Mouse (Mus musculus) ES-CJ7 (cell line): Measurements from ENCODE around the gene Gpc6.

Source experiments
- DNase-seq: peaks from one replicate; pipeline ENCODE4 v3.0.0; 2011; ENCODE audit warnings: low read depth, low spot score

The Gpc6 gene

DNA sequence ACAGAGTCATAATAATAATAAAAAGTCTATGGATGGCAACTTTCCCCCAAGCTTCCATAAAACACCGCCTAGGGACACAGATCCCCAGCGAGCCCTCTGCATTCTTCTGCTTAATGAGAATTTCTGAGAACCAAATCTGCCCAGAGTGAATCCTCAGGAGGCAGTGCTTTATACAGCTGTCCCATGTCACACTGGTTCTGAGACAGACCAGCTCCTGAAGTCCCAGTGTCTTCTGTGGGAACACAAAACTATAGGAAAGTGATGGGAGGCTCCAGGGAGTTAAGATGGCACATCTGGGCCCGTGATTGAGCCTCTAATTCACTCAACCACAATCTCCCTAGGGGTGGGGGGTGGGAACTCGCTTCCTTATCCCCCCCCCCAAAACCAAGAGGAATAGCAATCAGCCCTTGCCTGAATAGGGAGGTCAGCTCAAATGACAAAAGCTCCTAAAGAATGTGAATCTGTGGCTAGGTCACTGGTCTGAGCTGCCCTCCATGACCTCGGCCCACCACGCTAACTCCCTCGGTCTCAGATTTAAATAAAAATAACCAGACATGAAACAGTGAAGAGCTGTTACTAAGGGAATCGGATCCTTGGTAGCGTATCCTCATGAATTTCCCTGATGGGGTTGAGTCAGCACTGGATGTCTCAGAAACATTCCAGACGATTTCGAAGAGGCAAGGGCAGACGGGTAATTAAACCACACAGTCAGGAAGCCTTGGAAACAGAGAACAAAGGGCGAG is 1005.2 kb downstream of the Gpc6 start:
- DNase-seq = peak; percentile 42

GRCm38 (mm10) chr14:117930848-117931816 is 1006.0 kb downstream of the Gpc6 start:
- DNase-seq = no peak

- DNase-seq = peak; percentile 35
Observed at GRCm38 (mm10) chr14:117932163-117932851, 1007.2 kb downstream of the Gpc6 start.

DNA sequence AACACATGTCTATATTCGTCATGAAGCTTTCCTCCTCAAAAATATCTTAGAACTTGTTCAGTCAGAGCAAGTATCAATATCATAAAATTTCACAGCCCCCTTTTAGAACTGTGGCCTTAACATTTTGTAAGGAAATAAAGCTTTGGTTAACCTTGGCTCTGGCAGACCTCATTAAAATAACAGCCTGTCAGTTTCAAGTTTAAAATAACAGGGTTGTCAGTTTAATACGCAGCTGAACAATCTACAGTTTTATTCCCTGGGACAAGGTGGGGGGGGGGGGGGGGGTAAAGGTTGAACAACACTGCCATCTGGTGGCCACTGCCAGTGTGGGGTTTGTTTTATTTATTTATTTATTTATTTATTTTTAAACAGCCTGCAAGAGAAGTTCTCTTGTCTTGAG is 1013.4 kb downstream of the Gpc6 start:
- DNase-seq = no peak

GRCm38 (mm10) chr14:117939471-117939870 is 1014.4 kb downstream of the Gpc6 start:
- no peak for DNase-seq

GRCm38 (mm10) chr14:117945920-117946503 is 1020.9 kb downstream of the Gpc6 start:
- no peak for DNase-seq

DNA sequence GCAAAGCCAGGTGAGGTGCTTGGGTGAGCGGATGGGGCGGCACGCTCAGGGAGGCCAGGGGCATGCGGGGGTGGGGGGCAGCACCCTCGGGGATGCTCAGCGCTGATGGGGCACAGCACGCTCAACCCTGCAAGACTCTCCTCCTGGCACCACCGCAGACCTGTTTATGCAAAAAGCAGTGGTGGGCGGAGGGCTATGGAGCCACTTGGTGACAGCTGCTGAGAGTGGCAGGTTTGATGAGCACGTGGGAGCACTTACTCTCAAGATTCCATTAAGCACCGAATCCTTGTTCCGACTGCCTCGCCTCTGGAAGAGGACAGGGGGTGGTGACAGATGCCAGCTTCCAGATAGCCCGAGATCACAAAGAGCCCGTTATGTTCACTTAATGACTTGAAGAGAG is 1026.2 kb downstream of the Gpc6 start:
- no peak for DNase-seq

DNA sequence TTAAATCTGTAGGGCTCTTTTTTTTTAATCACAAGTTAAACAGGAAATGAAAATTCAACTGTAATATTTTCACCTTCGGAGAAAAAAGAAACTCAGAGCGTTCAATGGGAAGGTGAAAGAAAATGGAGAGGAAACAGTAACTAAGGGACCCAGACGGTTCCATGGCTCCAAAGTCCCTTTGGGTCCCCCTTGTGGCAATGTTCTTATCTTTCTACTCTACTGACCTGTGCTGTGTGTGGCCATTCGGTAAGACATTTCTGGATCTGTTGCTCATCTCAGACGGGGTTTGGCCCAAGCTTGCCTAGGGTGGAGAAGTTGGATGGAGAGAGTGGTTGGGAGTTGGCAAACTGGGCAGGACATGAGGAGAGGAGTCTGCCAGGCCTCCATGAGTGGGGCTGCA is 1026.6 kb downstream of the Gpc6 start:
- peak; percentile 24 for DNase-seq

DNA sequence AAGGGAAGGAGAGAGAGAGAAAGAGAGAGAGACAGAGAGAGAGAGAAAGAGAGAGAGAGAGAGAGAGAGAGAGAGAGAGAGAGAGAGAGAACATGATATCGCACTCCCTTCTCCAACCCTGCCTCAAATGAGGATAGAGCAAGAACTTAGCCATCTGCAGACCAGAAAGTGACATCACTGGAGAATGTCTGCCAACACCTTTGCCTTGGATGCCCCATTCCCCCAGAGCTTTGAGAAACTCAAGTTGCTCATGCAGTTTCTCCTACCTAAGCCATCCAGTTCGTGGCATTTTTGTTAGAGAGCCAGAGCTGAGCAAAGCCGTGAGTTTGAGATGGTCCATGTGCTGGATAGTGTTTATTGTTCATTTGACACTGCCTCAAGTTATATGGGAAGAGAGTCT is 1030.9 kb downstream of the Gpc6 start:
- DNase-seq = no peak

GRCm38 (mm10) chr14:117958389-117958788 is 1033.3 kb downstream of the Gpc6 start:
- no peak for DNase-seq

- DNase-seq = no peak
Observed at GRCm38 (mm10) chr14:117961267-117961666, 1036.2 kb downstream of the Gpc6 start.

- DNase-seq = no peak
Observed at GRCm38 (mm10) chr14:117961844-117962243, 1036.7 kb downstream of the Gpc6 start.

DNA sequence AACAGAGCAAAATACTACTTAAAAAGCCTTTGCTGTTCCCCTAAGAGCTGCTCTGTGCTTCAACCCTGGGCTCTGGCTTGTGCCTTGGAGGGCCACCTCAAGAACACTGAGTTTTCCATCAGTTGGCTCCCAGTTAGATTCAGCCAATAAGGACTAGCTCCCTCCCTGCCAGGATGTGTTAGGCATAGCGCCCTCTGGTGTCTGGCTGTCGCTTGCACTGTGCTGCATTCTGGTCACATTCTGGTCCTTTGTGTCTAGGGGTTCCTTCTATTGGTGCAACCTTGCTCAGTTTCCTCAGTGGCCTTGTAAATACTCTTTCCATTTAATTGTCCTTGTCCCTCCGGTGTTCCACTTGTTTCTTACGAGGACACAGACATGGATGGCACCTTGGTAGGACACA is 1037.3 kb downstream of the Gpc6 start:
- DNase-seq = peak; percentile 38

DNA sequence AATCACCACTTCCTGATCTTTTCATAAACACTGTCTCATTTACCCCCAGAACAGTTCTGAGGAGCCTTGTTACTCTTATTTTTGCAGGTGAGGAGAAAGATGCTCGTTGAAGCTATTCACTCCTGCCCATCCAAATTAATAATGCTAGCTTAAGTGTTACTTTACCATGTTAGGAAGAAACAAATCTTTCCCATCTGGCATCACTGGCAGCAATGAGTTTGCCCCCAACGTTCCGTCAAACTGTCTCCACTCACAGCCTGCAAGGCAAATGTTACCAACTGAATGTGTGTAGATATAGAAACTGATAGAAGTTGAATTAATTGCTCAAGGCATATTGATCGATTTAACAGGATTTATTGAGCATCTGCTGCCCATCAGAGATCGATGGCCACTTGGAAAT is 1047.5 kb downstream of the Gpc6 start:
- DNase-seq = no peak

GRCm38 (mm10) chr14:117981532-117981931 is 1056.4 kb downstream of the Gpc6 start:
- no peak for DNase-seq

DNA sequence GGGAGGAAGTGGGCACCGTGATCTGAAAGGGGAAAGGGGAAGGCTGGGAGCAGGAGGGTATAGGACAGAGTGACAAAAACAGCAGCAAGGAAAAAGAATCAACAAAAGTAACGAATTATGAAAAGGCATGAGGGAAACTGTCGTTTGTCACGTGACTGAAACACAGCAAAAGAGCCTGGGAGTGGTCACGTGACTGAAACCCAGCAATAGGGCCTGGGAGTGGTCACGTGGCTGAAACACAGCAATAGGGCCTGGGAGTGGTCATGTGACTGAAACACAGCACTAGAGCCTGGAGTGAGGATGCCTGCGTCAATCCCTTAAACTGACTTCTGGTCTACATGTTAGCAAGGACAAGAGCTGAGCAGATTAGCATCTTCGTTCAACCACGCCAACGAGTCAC is 1063.3 kb downstream of the Gpc6 start:
- DNase-seq = no peak

DNA sequence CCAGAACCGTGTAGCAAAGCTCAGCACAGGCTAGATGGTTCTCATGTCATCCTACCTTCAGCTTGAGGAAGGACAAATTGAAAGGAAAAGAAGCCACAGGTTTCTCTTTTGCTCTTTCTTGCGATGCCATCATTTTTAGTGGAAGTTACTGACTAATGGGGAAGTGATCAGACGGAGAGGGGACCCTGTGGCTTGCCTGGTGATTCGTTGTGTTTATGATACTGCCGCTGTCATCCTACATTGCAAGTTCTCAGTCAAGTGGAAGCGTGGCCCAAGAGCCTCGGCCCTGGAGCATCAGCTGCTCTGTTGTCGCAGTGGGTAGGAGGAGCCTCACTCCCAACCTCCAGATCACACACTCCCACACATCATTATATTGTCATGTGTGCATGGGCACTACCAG is 1065.1 kb downstream of the Gpc6 start:
- no peak for DNase-seq

GRCm38 (mm10) chr14:117992600-117993256 is 1067.6 kb downstream of the Gpc6 start:
- DNase-seq = no peak

- no peak for DNase-seq
Observed at GRCm38 (mm10) chr14:117993845-117994244, 1068.7 kb downstream of the Gpc6 start.

DNA sequence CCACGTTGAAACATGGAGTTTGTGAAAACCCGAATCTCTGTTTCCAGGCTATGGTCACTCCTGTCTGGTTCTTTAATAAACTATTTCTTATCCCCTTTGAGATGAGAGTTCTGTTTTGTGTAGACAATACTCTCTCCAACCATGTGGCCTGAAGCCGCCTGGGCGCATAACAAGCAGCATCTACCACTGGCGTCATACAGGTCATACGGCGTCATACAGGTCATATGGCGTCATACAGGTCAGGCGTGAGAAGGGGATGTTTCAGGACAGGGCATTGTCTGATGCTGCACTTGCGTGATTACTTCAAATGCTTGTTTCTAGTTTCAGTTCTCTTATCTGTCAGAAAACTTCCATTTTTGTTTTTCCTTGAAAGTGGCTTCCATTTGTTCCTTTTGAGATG is 1079.3 kb downstream of the Gpc6 start:
- DNase-seq = no peak

- peak; percentile 27 for DNase-seq
Observed at GRCm38 (mm10) chr14:118005697-118006096, 1080.6 kb downstream of the Gpc6 start.
